Mouse (Mus musculus): ENCODE measurements around the gene Gin1. TPM values are rescaled to one million over a fixed set of nuclear protein-coding genes. Genes with fewer than 3 reads are reported as not detected.
"Not testable (repeated sequence)": the region's sequence is repeated elsewhere in the genome, so short reads cannot be mapped to it uniquely, and the experiment has no call there.

Gin1 gene
- polyA plus RNA-seq, 1 experiment = 1.2 TPM

GRCm38 (mm10) chr1:97760598-97760997 is 9.4 kb upstream of the Gin1 start:
- Histone ChIP-seq H3K4me3 (replicated peaks) (peak overlapping the region; percentile 25), H3K9me3 (no peaks in the 10 kb centered on the region), H3K4me1 (peaks cover 45% of the 10 kb centered on the region), H3K36me3 (replicated peaks; ENCODE audit: low read length) (peaks cover 60% of the 10 kb centered on the region), H3K27me3 (replicated peaks) (no peaks in the 10 kb centered on the region)
- TF ChIP-seq FLI1 (IDR thresholded peaks at IDR 0.05; ENCODE audit: low read length) = no peak
- TF ChIP-seq GATA1 (IDR thresholded peaks at IDR 0.05; ENCODE audit: borderline replicate concordance, low read length) = no peak

GRCm38 (mm10) chr1:97761477-97761876 is 8.5 kb upstream of the Gin1 start:
- Histone ChIP-seq H3K4me3 (replicated peaks) (no peak overlapping the region), H3K27me3 (replicated peaks) (no peaks in the 10 kb centered on the region), H3K9me3 (no peaks in the 10 kb centered on the region), H3K4me1 (peaks cover 48% of the 10 kb centered on the region), H3K36me3 (replicated peaks; ENCODE audit: low read length) (peaks cover 51% of the 10 kb centered on the region)
- no peak for TF ChIP-seq GATA1 (IDR thresholded peaks at IDR 0.05; ENCODE audit: borderline replicate concordance, low read length)
- no peak for TF ChIP-seq FLI1 (IDR thresholded peaks at IDR 0.05; ENCODE audit: low read length)

GRCm38 (mm10) chr1:97765712-97766111 is 4.3 kb upstream of the Gin1 start:
- not testable (repeated sequence) for H3K27me3 ChIP-seq (replicated peaks); H3K9me3 ChIP-seq
- H3K36me3 ChIP-seq (replicated peaks; ENCODE audit: low read length) = peaks cover 22% of the 10 kb centered on the region
- H3K4me1 ChIP-seq = peaks cover 49% of the 10 kb centered on the region
- peak overlapping the region; percentile 81 for H3K4me3 ChIP-seq (replicated peaks)

GRCm38 (mm10) chr1:97768089-97768488 is 1.9 kb upstream of the Gin1 start:
- H3K9me3 ChIP-seq = no peaks in the 10 kb centered on the region
- peaks cover 58% of the 10 kb centered on the region for H3K4me1 ChIP-seq
- no peak for TF ChIP-seq GATA1 (IDR thresholded peaks at IDR 0.05; ENCODE audit: borderline replicate concordance, low read length)
- no peak for TF ChIP-seq FLI1 (IDR thresholded peaks at IDR 0.05; ENCODE audit: low read length)
- H3K36me3 ChIP-seq (replicated peaks; ENCODE audit: low read length) = peaks cover 11% of the 10 kb centered on the region
- H3K27me3 ChIP-seq (replicated peaks) = no peaks in the 10 kb centered on the region
- peak overlapping the region; percentile 99 for H3K4me3 ChIP-seq (replicated peaks)

- Histone ChIP-seq H3K27me3 (replicated peaks) (no peaks in the 10 kb centered on the region), H3K9me3 (no peaks in the 10 kb centered on the region), H3K4me3 (replicated peaks) (peak overlapping the region; percentile 99), H3K4me1 (peaks cover 63% of the 10 kb centered on the region), H3K36me3 (replicated peaks; ENCODE audit: low read length) (peaks cover 8% of the 10 kb centered on the region)
- TF ChIP-seq FLI1 (IDR thresholded peaks at IDR 0.05; ENCODE audit: low read length) (no peak), GATA1 (IDR thresholded peaks at IDR 0.05; ENCODE audit: borderline replicate concordance, low read length) (no peak)
Measured at GRCm38 (mm10) chr1:97768906-97769293, 1.1 kb upstream of the Gin1 start.

GRCm38 (mm10) chr1:97769294-97769903 is 573 bp upstream of the Gin1 start:
- Histone ChIP-seq H3K4me1 (peaks cover 63% of the 10 kb centered on the region), H3K9me3 (no peaks in the 10 kb centered on the region), H3K4me3 (replicated peaks) (peak overlapping the region; percentile 99), H3K36me3 (replicated peaks; ENCODE audit: low read length) (peaks cover 6% of the 10 kb centered on the region), H3K27me3 (replicated peaks) (no peaks in the 10 kb centered on the region)
- no peak for TF ChIP-seq FLI1 (IDR thresholded peaks at IDR 0.05; ENCODE audit: low read length)
- no peak for TF ChIP-seq GATA1 (IDR thresholded peaks at IDR 0.05; ENCODE audit: borderline replicate concordance, low read length)

GRCm38 (mm10) chr1:97771118-97771517 is 1.1 kb downstream of the Gin1 start:
- Histone ChIP-seq H3K36me3 (replicated peaks; ENCODE audit: low read length) (peaks cover 13% of the 10 kb centered on the region), H3K4me3 (replicated peaks) (peak overlapping the region; percentile 99), H3K9me3 (no peaks in the 10 kb centered on the region), H3K27me3 (replicated peaks) (no peaks in the 10 kb centered on the region), H3K4me1 (peaks cover 58% of the 10 kb centered on the region)
- TF ChIP-seq FLI1 (IDR thresholded peaks at IDR 0.05; ENCODE audit: low read length) = no peak
- no peak for TF ChIP-seq GATA1 (IDR thresholded peaks at IDR 0.05; ENCODE audit: borderline replicate concordance, low read length)

GRCm38 (mm10) chr1:97771727-97772126 is 1.8 kb downstream of the Gin1 start:
- Histone ChIP-seq H3K4me3 (replicated peaks) (peak overlapping the region; percentile 99), H3K36me3 (replicated peaks; ENCODE audit: low read length) (peaks cover 20% of the 10 kb centered on the region), H3K4me1 (peaks cover 62% of the 10 kb centered on the region), H3K27me3 (replicated peaks) (no peaks in the 10 kb centered on the region), H3K9me3 (no peaks in the 10 kb centered on the region)
- no peak for TF ChIP-seq FLI1 (IDR thresholded peaks at IDR 0.05; ENCODE audit: low read length)
- no peak for TF ChIP-seq GATA1 (IDR thresholded peaks at IDR 0.05; ENCODE audit: borderline replicate concordance, low read length)

GRCm38 (mm10) chr1:97773362-97773761 is 3.4 kb downstream of the Gin1 start:
- H3K4me1 ChIP-seq = peaks cover 52% of the 10 kb centered on the region
- no peak overlapping the region for H3K4me3 ChIP-seq (replicated peaks)
- H3K9me3 ChIP-seq = no peaks in the 10 kb centered on the region
- peaks cover 32% of the 10 kb centered on the region for H3K36me3 ChIP-seq (replicated peaks; ENCODE audit: low read length)
- TF ChIP-seq FLI1 (IDR thresholded peaks at IDR 0.05; ENCODE audit: low read length) = no peak
- no peak for TF ChIP-seq GATA1 (IDR thresholded peaks at IDR 0.05; ENCODE audit: borderline replicate concordance, low read length)
- H3K27me3 ChIP-seq (replicated peaks) = no peaks in the 10 kb centered on the region

GRCm38 (mm10) chr1:97773973-97774372 is 4.0 kb downstream of the Gin1 start:
- Histone ChIP-seq H3K9me3 (no peaks in the 10 kb centered on the region), H3K4me1 (peaks cover 52% of the 10 kb centered on the region), H3K36me3 (replicated peaks; ENCODE audit: low read length) (peaks cover 33% of the 10 kb centered on the region), H3K4me3 (replicated peaks) (no peak overlapping the region), H3K27me3 (replicated peaks) (no peaks in the 10 kb centered on the region)
- TF ChIP-seq FLI1 (IDR thresholded peaks at IDR 0.05; ENCODE audit: low read length) = no peak
- TF ChIP-seq GATA1 (IDR thresholded peaks at IDR 0.05; ENCODE audit: borderline replicate concordance, low read length) = no peak

GRCm38 (mm10) chr1:97781674-97782073 is 11.7 kb downstream of the Gin1 start:
- Histone ChIP-seq H3K4me1 (peaks cover 24% of the 10 kb centered on the region), H3K36me3 (replicated peaks; ENCODE audit: low read length) (peaks cover 47% of the 10 kb centered on the region), H3K27me3 (replicated peaks) (no peaks in the 10 kb centered on the region), H3K9me3 (no peaks in the 10 kb centered on the region), H3K4me3 (replicated peaks) (peak overlapping the region; percentile 29)
- TF ChIP-seq GATA1 (IDR thresholded peaks at IDR 0.05; ENCODE audit: borderline replicate concordance, low read length) (no peak), FLI1 (IDR thresholded peaks at IDR 0.05; ENCODE audit: low read length) (no peak)

Data from megakaryocyte, embryonic 14.5 days (primary cell).